Mouse (Mus musculus) olfactory bulb, adult 2 months (tissue): ENCODE data around the gene Zfp644.

Experiments used
- CTCF ChIP-seq: fragments of 200-500 bp; IDR thresholded peaks from 2 replicates; pipeline ENCODE4 v1.5.1; 2012; ENCODE audit warnings: low read depth, mild to moderate bottlenecking, low read length, moderate library complexity; ENCODE audit not compliant: insufficient read depth
- POLR2A ChIP-seq: fragments of 200-500 bp; IDR thresholded peaks from 2 replicates; pipeline ENCODE4 v1.6.1; 2012; ENCODE audit warnings: mild to moderate bottlenecking, low read depth, low read length, moderate library complexity; ENCODE audit not compliant: insufficient read depth

DNA sequence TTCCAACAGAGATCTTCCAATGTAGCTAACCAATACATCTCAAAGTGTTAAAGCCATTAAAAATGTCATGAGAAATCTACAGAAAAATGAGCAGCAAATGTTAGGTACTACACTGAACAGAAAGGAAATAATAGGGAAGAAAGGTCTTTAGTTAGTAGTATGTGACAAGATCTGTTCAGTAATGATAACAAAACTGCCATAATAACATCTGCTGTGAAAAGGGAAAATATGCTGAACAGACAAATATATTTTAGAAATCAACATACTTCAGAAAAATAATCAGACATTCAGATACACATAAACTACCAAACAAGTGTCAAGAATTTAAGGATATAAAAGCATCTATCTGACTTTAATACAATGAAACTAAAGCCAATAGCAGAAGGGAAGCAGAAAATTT lies 24.5 kb downstream of the Zfp644 start:
- TF ChIP-seq CTCF, result no peak
- no peak for TF ChIP-seq POLR2A
